Comparison of ENCODE assay signal across 12 mouse cellular contexts in genomic region chr9:4266881-4267280, GRCm38 (mm10).
"Had no signal": no experiment of that assay in that cellular context is flagged by ENCODE, and none has a peak within 500 bp of the region (broad histone marks: within the 10 kb centered on the region; RNA-seq: fewer than 3 reads in every experiment).

No protein-coding gene starts in this region.

- H3K27me3 ChIP-seq: kidney, embryonic 15.5 days; limb, embryonic 13.5 days; neural tube, embryonic 12.5 days had no signal

- ATAC-seq: lung, postnatal 0 days had no signal

- DNase-seq: kidney, adult 2 months; kidney, postnatal 14 days; left cerebral cortex, postnatal 4 days; lung, adult 18-20 months; thymus, postnatal 4 days had no signal

- H3K4me2 ChIP-seq: kidney, embryonic 15.5 days; limb, embryonic 13.5 days; neural tube, embryonic 12.5 days had no signal

- H3K4me3 ChIP-seq: kidney, embryonic 15.5 days; limb, embryonic 13.5 days; neural tube, embryonic 12.5 days had no signal

- H3K9ac ChIP-seq: kidney, embryonic 15.5 days; limb, embryonic 13.5 days; liver, embryonic 14.5 days; neural tube, embryonic 12.5 days had no signal

- H3K9me3 ChIP-seq: kidney, embryonic 15.5 days; limb, embryonic 13.5 days; neural tube, embryonic 12.5 days had no signal

- H3K4me1 ChIP-seq: kidney, embryonic 15.5 days; limb, embryonic 13.5 days; neural tube, embryonic 12.5 days had no signal

- H3K36me3 ChIP-seq: kidney, embryonic 15.5 days; limb, embryonic 13.5 days; neural tube, embryonic 12.5 days had no signal

- H3K27ac ChIP-seq: kidney, embryonic 15.5 days; limb, embryonic 13.5 days; liver, embryonic 14.5 days; macrophage; neural tube, embryonic 12.5 days; stomach, postnatal 0 days had no signal
